Mouse (Mus musculus): ENCODE results near the gene Lamb1. TPM values are rescaled to one million over a fixed set of nuclear protein-coding genes. Genes with fewer than 3 reads are reported as not detected.

Gene Lamb1
- polyA plus RNA-seq, 1 experiment from 2014 or later = 115 TPM

- DNase-seq (ENCODE audit: low spot score) = no peak
- H3K36me3 ChIP-seq (ENCODE audit: insufficient read depth, low read length) = peaks cover 83% of the 10 kb centered on the region
- H3K4me1 ChIP-seq (replicated peaks; ENCODE audit: insufficient read depth, low read length) = peaks cover 9% of the 10 kb centered on the region; the same call in 1 of the 2 replicates
- no peak overlapping the region for H3K4me3 ChIP-seq (replicated peaks; ENCODE audit: low read depth, low read length)
- no peaks in the 10 kb centered on the region for H3K9me3 ChIP-seq (replicated peaks; ENCODE audit: low read length)
- 80% methylated on average over 4 of the region's 4 CpGs for WGBS
- ATAC-seq (replicated peaks; ENCODE audit: low FRiP score, low read depth) = no peak
- no peaks in the 10 kb centered on the region for H3K27me3 ChIP-seq (ENCODE audit: insufficient read depth, low read length)
- H3K9ac ChIP-seq (ENCODE audit: low read depth, low read length) = no peak overlapping the region
- TF ChIP-seq CTCF (IDR thresholded peaks at IDR 0.05; ENCODE audit: low read depth) = no peak
- peak overlapping the region; percentile 47 for H3K27ac ChIP-seq
- no peak overlapping the region for H3K4me2 ChIP-seq (ENCODE audit: low read length)
Observed at GRCm38 (mm10) chr12:31283131-31283530, 18.1 kb downstream of the Lamb1 start.

- peaks cover 83% of the 10 kb centered on the region for H3K36me3 ChIP-seq (ENCODE audit: insufficient read depth, low read length)
- H3K27me3 ChIP-seq (ENCODE audit: insufficient read depth, low read length) = no peaks in the 10 kb centered on the region
- H3K4me3 ChIP-seq (replicated peaks; ENCODE audit: low read depth, low read length) = no peak overlapping the region
- DNase-seq (ENCODE audit: low spot score) = no peak
- H3K27ac ChIP-seq = peak overlapping the region; percentile 54
- ATAC-seq (replicated peaks; ENCODE audit: low FRiP score, low read depth) = 0 out of 2 replicates have a peak, but pooled peaks have one; percentile 43
- H3K9ac ChIP-seq (ENCODE audit: low read depth, low read length) = no peak overlapping the region
- no peaks in the 10 kb centered on the region for H3K9me3 ChIP-seq (replicated peaks; ENCODE audit: low read length)
- H3K4me1 ChIP-seq (replicated peaks; ENCODE audit: insufficient read depth, low read length) = peaks cover 9% of the 10 kb centered on the region; the same call in 1 of the 2 replicates
- TF ChIP-seq CTCF (IDR thresholded peaks at IDR 0.05; ENCODE audit: low read depth) = no peak
- no peak overlapping the region for H3K4me2 ChIP-seq (ENCODE audit: low read length)
- 53% methylated on average over 4 of the region's 4 CpGs for WGBS
Observed at GRCm38 (mm10) chr12:31283617-31284136, 18.6 kb downstream of the Lamb1 start.

- ATAC-seq (replicated peaks; ENCODE audit: low FRiP score, low read depth) (no peak), DNase-seq (ENCODE audit: low spot score) (no peak)
- TF ChIP-seq CTCF (IDR thresholded peaks at IDR 0.05; ENCODE audit: low read depth) = no peak
Observed at GRCm38 (mm10) chr12:31289046-31289445, 24.0 kb downstream of the Lamb1 start.

GRCm38 (mm10) chr12:31290951-31291350, 25.9 kb downstream of the Lamb1 start:
- WGBS = 78% methylated on average over 3 of the region's 3 CpGs
- no peak for TF ChIP-seq CTCF (IDR thresholded peaks at IDR 0.05; ENCODE audit: low read depth)
- no peaks in the 10 kb centered on the region for H3K9me3 ChIP-seq (replicated peaks; ENCODE audit: low read length)

More at GRCm38 (mm10) chr12:31289046-31289445, 24.0 kb downstream of the Lamb1 start:
- no peak overlapping the region for H3K4me2 ChIP-seq (ENCODE audit: low read length)
- H3K27me3 ChIP-seq (ENCODE audit: insufficient read depth, low read length) = no peaks in the 10 kb centered on the region
- H3K4me3 ChIP-seq (replicated peaks; ENCODE audit: low read depth, low read length) = no peak overlapping the region
- 89% methylated on average over 10 of the region's 10 CpGs for WGBS
- no peaks in the 10 kb centered on the region for H3K9me3 ChIP-seq (replicated peaks; ENCODE audit: low read length)
- peaks cover 62% of the 10 kb centered on the region for H3K36me3 ChIP-seq (ENCODE audit: insufficient read depth, low read length)
- no peak overlapping the region for H3K9ac ChIP-seq (ENCODE audit: low read depth, low read length)
- peaks cover 9% of the 10 kb centered on the region for H3K4me1 ChIP-seq (replicated peaks; ENCODE audit: insufficient read depth, low read length)
- no peak overlapping the region for H3K27ac ChIP-seq

GRCm38 (mm10) chr12:31293361-31294142, 28.5 kb downstream of the Lamb1 start:
- no peak for ATAC-seq (replicated peaks; ENCODE audit: low FRiP score, low read depth)
- WGBS = 42% methylated on average over 15 of the region's 15 CpGs
- peaks cover 22% of the 10 kb centered on the region for H3K4me1 ChIP-seq (replicated peaks; ENCODE audit: insufficient read depth, low read length)

More at GRCm38 (mm10) chr12:31290951-31291350, 25.9 kb downstream of the Lamb1 start:
- Histone ChIP-seq H3K4me3 (replicated peaks; ENCODE audit: low read depth, low read length) (no peak overlapping the region), H3K27ac (no peak overlapping the region), H3K4me1 (replicated peaks; ENCODE audit: insufficient read depth, low read length) (peaks cover 22% of the 10 kb centered on the region), H3K4me2 (ENCODE audit: low read length) (no peak overlapping the region), H3K27me3 (ENCODE audit: insufficient read depth, low read length) (no peaks in the 10 kb centered on the region), H3K36me3 (ENCODE audit: insufficient read depth, low read length) (peaks cover 53% of the 10 kb centered on the region), H3K9ac (ENCODE audit: low read depth, low read length) (no peak overlapping the region)
- ATAC-seq (replicated peaks; ENCODE audit: low FRiP score, low read depth) (no peak), DNase-seq (ENCODE audit: low spot score) (no peak)

GRCm38 (mm10) chr12:31294526-31294925, 29.5 kb downstream of the Lamb1 start:
- Histone ChIP-seq H3K9ac (ENCODE audit: low read depth, low read length) (no peak overlapping the region), H3K4me3 (replicated peaks; ENCODE audit: low read depth, low read length) (no peak overlapping the region), H3K36me3 (ENCODE audit: insufficient read depth, low read length) (peaks cover 38% of the 10 kb centered on the region)

More at GRCm38 (mm10) chr12:31293361-31294142, 28.5 kb downstream of the Lamb1 start:
- Histone ChIP-seq H3K9me3 (replicated peaks; ENCODE audit: low read length) (no peaks in the 10 kb centered on the region), H3K4me3 (replicated peaks; ENCODE audit: low read depth, low read length) (no peak overlapping the region), H3K36me3 (ENCODE audit: insufficient read depth, low read length) (peaks cover 39% of the 10 kb centered on the region), H3K27me3 (ENCODE audit: insufficient read depth, low read length) (no peaks in the 10 kb centered on the region), H3K27ac (peak overlapping the region; percentile 65), H3K4me2 (ENCODE audit: low read length) (no peak overlapping the region), H3K9ac (ENCODE audit: low read depth, low read length) (no peak overlapping the region)
- no peak for TF ChIP-seq CTCF (IDR thresholded peaks at IDR 0.05; ENCODE audit: low read depth)
- no peak for DNase-seq (ENCODE audit: low spot score)

More at GRCm38 (mm10) chr12:31294526-31294925, 29.5 kb downstream of the Lamb1 start:
- peak overlapping the region; percentile 10; the same call in 1 of the 2 replicates for H3K4me2 ChIP-seq (ENCODE audit: low read length)
- peaks cover 22% of the 10 kb centered on the region for H3K4me1 ChIP-seq (replicated peaks; ENCODE audit: insufficient read depth, low read length)
- no peaks in the 10 kb centered on the region for H3K9me3 ChIP-seq (replicated peaks; ENCODE audit: low read length)
- H3K27ac ChIP-seq = peak overlapping the region; percentile 65
- no peaks in the 10 kb centered on the region for H3K27me3 ChIP-seq (ENCODE audit: insufficient read depth, low read length)
- DNase-seq (ENCODE audit: low spot score) (peak; percentile 62), ATAC-seq (replicated peaks; ENCODE audit: low FRiP score, low read depth) (peak; percentile 56)
- no peak for TF ChIP-seq CTCF (IDR thresholded peaks at IDR 0.05; ENCODE audit: low read depth)
- 24% methylated on average over 10 of the region's 10 CpGs for WGBS
